Mouse (Mus musculus) splenic B cell, adult 2 months (primary cell): ENCODE data around the gene Gm14214.

Experiments used
- DNase-seq: peaks from one replicate; pipeline ENCODE4 v3.0.0-alpha.2; 2011; ENCODE audit warnings: low read depth, low spot score
- H3K27me3 ChIP-seq: 2 replicates; pipeline ENCODE4 v1.6.1; 2012; ENCODE audit warnings: mild to moderate bottlenecking, low read length, moderate library complexity, mixed read lengths; ENCODE audit not compliant: control insufficient read depth, poor library complexity, insufficient read depth, severe bottlenecking
- H3K36me3 ChIP-seq: 2 replicates; pipeline ENCODE4 v1.6.1; 2012; ENCODE audit warnings: mild to moderate bottlenecking, low read length, moderate library complexity, mixed read lengths; ENCODE audit not compliant: control insufficient read depth, poor library complexity, insufficient read depth, severe bottlenecking

Gm14214 gene

DNA sequence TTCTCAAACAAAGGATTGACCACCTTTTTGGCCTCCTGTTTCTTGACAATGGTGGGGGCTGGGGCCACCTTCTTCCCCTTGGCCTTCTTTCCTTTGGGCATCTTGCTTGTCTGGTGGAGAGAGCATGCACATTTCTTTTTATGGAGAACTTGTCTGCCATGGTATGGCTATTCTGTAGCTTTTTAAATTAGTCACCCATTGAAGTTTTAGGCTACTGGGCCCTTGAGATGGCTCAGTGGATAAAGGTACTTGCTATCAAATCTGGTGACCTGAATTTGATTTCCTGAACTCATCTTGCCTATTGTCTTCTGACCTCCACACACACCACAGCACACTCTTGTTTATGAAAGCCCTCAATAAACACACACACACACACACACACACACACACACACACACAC, at the start of gene Gm14214:
TSS of gene Gm14214 (minus strand) at position 101 of the 400 bp plus-strand sequence.
- Histone ChIP-seq H3K27me3 (no peaks in the 10 kb centered on the region), H3K36me3 (no peaks in the 10 kb centered on the region)
- no peak for DNase-seq

DNA sequence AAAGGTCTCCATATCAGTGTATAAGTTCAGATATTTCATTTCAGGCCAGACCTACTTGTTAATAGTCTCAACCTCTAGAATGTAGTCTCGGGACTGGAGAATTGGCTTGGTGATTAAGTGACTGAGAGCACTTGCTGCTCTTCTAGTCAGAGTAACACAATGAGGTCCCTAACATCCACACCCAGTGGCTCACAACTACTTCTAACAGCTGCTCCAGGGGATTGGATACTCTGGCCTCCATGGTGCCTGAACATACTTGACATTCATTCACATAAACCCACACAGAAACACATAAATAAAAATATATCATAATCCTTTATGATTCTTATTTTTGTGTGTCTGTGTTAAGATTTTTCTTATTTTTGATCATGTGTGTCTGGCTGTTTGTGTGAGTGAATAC, 48.8 kb upstream of the Gm14214 start:
- Histone ChIP-seq H3K36me3 (0 out of 2 replicates have a peak, but pooled peaks cover 2% of the 10 kb centered on the region), H3K27me3 (no peaks in the 10 kb centered on the region)
- DNase-seq = no peak

DNA sequence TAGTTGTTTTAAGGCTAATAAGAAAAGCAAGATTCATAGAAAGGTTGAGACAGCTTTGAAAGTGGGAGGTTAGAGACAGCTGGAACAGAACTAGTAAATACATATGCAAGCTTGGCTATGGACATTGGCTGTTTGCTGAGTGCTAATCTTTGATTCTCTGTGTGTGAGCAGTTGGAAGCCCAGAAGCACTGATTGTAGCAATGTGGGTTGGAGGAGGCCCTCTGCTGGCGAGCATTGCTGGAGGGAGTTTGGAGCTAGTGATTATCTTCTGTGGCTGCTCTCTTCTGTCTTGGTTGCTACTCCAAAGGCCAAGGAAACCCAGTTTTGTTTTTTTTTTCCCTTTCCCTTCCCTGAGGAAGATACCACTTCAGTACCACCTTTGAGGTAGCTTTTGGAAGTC, 48.0 kb upstream of the Gm14214 start:
- DNase-seq = peak; percentile 49
- Histone ChIP-seq H3K27me3 (no peaks in the 10 kb centered on the region), H3K36me3 (0 out of 2 replicates have a peak, but pooled peaks cover 2% of the 10 kb centered on the region)

DNA sequence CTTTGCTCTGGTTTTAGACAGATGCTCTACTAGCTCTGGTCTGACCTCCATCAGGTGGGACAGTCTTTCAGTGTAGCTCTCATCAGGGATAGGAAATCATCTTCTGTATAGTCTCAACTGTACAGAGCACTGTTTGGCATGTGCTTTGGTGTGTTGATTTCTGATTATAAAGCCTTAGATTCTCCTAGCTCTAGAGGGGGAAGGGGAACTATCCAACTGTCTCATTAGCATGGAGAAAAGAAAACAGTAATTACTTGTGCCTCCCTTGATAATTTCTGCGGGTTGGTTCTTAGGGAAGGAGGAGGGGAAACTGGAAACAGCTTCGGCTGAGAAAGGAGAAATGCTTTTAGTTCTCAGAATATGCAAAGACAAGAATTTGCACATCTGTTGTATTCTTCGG, 47.3 kb upstream of the Gm14214 start:
- 0 out of 2 replicates have a peak, but pooled peaks cover 2% of the 10 kb centered on the region for H3K36me3 ChIP-seq
- no peak for DNase-seq
- H3K27me3 ChIP-seq = no peaks in the 10 kb centered on the region

DNA sequence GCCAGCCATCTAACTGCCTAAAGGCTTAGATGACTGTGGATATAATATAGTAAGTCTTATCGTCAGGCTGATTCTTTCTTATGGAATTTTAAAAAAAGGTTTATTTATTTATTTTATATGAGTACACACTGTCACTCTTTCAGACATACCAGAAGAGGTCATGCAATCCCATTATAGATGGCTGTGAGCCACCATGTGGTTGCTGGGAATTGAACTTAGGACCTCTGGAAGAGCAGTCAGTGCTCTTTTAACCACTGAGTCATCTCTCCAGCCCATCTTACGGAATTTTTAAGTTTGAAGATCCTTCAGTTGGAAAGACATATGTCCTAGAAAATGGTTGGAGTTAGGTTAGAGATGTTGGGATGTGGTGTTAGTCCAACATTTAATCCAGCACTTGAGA, 43.6 kb upstream of the Gm14214 start:
- DNase-seq = no peak
- Histone ChIP-seq H3K27me3 (no peaks in the 10 kb centered on the region), H3K36me3 (no peaks in the 10 kb centered on the region)

DNA sequence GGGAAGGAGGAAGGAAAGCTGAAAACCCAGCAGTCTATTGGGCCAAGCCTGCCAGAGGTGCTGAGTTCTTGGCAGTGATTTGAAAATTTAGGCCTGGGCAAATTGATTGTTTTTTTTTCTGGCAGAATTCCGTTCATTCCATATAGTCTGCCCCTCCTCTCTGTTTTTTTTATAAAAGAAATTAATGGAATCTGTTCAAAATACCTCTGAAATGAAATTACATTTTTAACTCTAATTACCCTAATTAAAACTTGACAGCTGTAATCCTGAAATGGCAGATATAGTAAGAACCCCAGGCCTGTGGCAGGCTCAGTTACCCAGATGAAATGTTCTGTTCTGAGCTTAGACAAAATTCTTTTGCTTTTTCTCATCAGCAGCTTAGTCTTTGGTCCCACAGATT, 41.0 kb upstream of the Gm14214 start:
- H3K36me3 ChIP-seq = no peaks in the 10 kb centered on the region
- no peak for DNase-seq
- no peaks in the 10 kb centered on the region for H3K27me3 ChIP-seq

DNA sequence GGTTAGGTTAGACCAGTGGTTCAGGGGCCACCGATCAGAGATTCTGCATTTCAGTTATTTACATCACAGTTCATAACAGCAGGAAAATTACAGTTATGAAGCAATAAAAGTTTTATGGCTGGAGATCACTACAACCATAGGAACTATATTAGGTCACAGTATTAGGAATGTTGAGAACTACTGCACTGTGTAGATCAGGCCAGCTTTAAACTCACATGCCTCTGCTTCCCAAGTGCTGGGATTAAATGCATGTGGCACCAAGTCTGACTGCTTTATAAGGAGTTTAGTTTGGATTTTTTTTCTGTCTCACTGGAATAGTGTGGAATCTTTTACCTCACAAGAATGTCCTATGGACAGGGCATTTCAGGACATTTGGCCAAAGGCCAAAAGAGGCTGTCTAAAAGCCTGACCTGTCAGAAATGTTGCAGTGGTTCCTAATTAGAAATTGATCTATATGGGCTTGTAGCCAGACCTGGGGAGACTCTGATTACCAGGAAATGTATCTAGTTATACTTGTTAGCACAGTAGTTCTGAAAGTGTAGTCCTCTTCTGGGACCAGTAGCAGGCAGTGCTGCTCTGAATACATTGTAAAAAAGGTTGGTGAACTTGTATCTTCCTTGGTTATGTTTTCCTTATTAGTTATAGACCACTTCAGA, 39.4 kb upstream of the Gm14214 start:
- Histone ChIP-seq H3K27me3 (no peaks in the 10 kb centered on the region), H3K36me3 (no peaks in the 10 kb centered on the region)
- peak; percentile 14 for DNase-seq

DNA sequence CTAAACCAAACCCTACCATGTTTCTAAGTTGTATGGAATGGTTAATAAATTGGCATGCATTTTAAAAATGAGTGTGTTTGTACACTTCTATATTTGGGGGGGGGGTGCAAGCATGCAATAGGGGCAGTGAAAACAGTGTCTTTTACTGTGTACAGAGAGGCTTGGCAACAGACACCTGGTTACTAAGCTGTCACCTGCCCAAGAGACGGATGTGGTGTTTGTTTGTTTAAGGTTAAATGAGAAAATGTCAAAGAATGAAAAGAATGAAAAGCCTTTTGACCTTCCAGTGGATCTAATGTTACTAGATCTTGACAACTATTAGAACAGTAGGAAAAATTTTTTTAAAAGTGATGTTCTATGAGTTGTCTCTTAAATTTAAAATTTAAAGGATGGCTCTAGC, 37.9 kb upstream of the Gm14214 start:
- no peaks in the 10 kb centered on the region for H3K27me3 ChIP-seq
- no peaks in the 10 kb centered on the region for H3K36me3 ChIP-seq
- DNase-seq = no peak

DNA sequence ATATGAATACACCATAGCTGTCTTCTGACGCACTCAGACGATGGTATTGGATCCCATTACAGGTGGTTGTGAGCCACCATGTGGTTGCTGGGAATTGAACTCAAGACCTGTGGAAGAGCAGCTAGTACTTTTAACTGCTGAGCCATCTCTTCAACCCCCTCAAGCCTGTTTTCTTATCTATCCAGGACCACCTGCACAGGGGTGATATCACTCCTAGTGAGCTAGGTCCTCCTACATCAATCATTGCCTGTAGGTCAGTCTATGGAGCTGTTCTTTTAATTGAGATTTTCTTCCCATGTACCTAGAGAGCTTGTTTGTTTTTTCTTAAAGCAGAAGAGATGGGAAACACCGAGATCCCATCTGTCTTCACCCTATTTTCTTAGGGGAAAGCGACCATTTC, 34.0 kb upstream of the Gm14214 start:
- no peak for DNase-seq
- H3K36me3 ChIP-seq = no peaks in the 10 kb centered on the region

DNA sequence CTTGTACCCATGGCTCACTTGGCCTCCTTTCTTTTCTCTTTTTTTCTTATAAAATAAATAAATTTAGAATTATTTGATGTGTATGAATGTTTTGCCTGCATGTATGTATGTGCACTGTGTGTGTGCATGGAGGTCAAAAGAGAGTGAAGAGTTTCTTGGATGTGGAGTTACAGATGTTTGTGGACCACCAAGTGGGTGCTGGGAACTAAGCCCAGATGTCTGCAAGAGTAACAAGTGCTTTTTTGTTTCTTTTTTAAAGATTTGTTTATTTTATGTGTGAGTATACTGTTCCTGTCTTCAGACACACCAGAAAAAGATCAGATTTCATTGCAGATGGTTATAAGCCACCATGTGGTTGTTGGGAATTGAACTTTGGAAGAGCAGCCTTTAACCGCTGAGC, 33.5 kb upstream of the Gm14214 start:
- H3K36me3 ChIP-seq = no peaks in the 10 kb centered on the region
- no peaks in the 10 kb centered on the region for H3K27me3 ChIP-seq
- DNase-seq = no peak

More for the DNA sequence above, 34.0 kb upstream of the Gm14214 start:
- no peaks in the 10 kb centered on the region for H3K27me3 ChIP-seq

DNA sequence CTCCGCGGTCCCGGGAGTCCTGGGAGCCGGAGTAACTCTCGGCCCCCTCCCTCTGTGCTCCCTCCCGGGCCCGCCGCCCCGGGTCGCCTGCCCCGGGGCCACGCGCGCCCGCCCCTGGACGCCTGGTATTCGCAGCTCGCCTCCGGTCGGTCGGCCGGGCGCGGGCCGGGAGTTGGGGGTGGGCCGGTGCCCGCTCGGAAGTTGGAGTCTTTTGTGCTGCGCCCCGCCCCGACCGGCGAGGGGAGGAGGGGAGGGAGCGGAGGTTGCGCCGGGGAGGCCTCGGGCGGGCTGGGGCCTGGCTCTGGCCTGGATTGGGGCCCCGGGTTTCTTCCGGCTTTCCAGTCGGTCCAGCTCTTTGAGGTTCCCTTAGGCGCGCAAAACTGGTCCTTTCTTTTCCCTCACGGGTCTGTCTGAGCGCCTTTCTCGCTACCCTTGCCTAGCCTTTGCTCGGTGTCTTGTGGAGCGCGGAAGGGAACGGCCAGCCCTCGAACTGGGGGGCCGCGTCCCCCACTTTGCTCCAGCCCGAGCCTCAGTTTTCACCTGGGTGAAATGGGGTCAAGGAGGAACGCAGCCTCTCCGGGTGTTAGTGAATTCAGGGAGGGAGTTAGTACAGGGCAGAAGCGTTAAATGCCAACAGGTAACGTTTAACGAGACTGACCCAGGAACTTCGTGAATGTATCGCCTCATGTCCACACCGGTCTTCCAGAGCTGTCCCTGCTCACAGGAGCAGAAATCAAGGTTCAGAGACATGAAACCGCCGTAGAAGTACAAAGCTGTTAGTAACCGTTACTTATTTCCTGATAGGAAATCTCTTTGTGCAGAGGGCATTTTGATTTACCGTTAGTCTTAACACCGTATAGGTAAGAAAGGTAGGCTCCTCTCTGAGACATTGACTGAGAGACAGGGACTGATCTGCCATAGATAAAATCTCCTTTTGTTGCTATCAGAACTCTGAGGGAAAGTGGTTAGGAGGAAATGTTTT, 22.1 kb upstream of the Gm14214 start:
- Histone ChIP-seq H3K27me3 (no peaks in the 10 kb centered on the region), H3K36me3 (no peaks in the 10 kb centered on the region)
- peak; percentile 67 for DNase-seq

DNA sequence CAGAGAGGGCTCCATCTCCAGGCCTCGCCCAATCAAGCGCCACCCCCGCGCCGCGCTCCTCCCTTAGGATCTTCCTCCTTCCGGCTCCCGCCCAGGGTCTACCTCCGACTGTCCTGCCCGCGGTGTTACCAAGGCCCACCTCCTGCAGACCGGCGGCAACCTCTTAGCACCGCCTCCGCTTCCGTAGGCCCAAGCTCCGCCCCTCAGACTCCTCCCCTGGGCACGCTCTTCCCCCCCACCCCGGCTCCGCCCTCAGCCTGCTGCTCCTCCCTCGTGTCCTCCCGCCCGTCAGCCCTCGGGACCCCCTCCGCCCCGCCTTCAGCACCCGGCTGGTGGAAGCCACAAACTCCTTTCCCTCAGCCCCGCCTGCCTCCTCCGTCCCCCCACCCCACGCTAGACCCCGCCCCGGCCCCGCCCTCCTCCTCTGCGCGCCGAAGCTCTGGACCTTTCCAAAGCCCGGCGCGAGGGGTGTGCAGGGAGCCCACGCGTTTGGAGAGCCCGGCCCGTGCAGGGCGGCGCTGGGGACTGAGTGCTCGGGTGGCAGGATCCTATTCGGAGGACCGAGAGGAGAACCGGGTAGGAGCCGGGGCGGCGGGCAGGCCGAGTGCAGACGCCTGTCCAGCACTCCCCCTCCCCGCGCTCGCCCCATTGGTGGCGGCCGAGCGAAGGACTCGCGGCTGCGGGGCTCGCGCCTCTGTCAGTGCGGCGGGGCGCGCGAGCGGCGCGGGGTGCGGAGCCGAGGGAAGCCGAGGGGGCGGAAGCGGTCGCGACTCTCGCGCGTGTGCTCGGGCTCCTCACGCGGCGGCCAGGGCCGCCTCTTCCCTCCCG, 21.0 kb upstream of the Gm14214 start, which contains the start of the genes Raly and a:
TSS of gene Raly (plus strand) at position 441 of the 828 bp plus-strand sequence.
TSS of gene a (plus strand) at position 747 of the 828 bp plus-strand sequence.
- no peaks in the 10 kb centered on the region for H3K27me3 ChIP-seq
- no peaks in the 10 kb centered on the region for H3K36me3 ChIP-seq
- DNase-seq = peak; percentile 99

DNA sequence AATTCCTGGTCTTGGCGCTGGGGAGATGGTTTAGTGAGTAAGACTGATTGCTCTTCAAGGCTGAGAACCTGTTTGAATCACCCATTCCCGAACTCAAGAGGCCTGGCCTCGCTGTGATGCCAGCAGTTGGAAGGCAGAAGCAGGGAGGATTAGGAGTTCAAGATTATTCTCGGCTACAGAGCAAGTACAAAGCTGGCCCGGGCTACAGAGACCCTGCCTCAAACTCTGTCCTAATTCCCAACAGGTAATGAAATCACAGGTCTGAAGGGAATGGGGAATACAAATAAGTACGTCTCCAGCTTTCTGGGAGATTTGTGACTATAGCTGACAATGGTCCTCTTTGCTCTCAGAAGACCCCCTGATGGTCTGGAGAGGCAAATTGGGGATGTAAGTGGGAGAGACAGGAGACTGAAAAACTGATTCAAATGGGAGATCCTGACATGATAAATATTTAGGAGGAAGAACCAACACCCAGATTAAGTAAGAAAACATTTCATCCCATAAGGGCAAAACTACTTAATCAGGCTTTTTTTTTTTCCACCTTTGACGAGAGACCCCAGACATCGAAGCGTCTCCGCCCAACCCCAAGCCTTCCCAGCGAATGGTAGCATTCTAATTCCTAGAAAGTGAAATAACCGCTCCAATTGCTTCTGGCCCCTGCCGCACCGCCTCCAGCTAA, 20.3 kb upstream of the Gm14214 start:
- no peaks in the 10 kb centered on the region for H3K36me3 ChIP-seq
- no peaks in the 10 kb centered on the region for H3K27me3 ChIP-seq
- DNase-seq = no peak

DNA sequence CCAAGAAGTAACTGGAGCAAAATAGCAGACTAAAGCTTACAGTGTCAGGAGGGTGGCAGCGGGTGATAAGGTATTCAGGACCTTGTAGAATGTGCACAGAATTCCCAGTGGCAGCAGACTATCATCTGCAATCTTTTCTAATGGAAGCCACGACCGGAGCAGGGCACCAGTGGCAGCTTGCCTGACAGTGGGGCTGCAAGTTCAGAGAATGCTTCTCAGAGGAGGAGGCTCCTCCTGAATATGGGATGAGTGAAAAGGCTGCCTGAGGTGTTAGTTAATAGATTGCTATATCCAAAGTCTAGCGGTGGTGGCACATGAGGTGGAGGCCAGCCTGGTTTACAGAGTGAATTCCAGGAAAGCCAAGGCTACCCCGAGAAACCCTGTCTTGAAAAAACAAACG, 19.6 kb upstream of the Gm14214 start:
- Histone ChIP-seq H3K27me3 (no peaks in the 10 kb centered on the region), H3K36me3 (no peaks in the 10 kb centered on the region)
- no peak for DNase-seq
